Mouse (Mus musculus): ENCODE measurements around the gene Efna3.
A peak's percentile ranks its signal among the peaks of the same experiment; 100 is the strongest.

- TF ChIP-seq POLR2A (IDR thresholded peaks at IDR 0.05; ENCODE audit: extremely low read depth, insufficient read depth, low read length) (no peak), CTCF (IDR thresholded peaks at IDR 0.05; ENCODE audit: low read depth, low read length) (peak; percentile 91)
Measured at GRCm38 (mm10) chr3:89308089-89308488, 14.7 kb downstream of the Efna3 start.

All from liver, adult 2 months (tissue).